Mouse (Mus musculus) heart, embryonic 16.5 days (tissue): ENCODE results near the gene Tomm40. TPM values are rescaled to one million over a fixed set of nuclear protein-coding genes. Genes with fewer than 3 reads are reported as not detected.
A peak's percentile ranks its signal among the peaks of the same experiment; 100 is the strongest.

Experiments
- ATAC-seq: fragments of 200-750 bp; cut with Nextera tagmentation; replicated peaks from 2 replicates; pipeline ENCODE4 v1.8.0; 2017; ENCODE audit warnings: moderate number of reproducible peaks; ENCODE audit not compliant: insufficient read depth, low FRiP score; ENCODE audit errors: extremely low read depth
- H3K27ac ChIP-seq: fragments of 300-500 bp; sonication (generic); 2 replicates; pipeline ENCODE4 v1.5.1; 2014; ENCODE audit warnings: mild to moderate bottlenecking, low read length, control low read depth, moderate library complexity
- H3K27me3 ChIP-seq: fragments of 300-500 bp; sonication (generic); 2 replicates; pipeline ENCODE4 v1.6.1; 2014; ENCODE audit warnings: low read length, mixed read lengths; ENCODE audit not compliant: control insufficient read depth, insufficient read depth
- H3K36me3 ChIP-seq: fragments of 300-500 bp; sonication (generic); 2 replicates; pipeline ENCODE4 v1.6.1; 2014; ENCODE audit not compliant: control insufficient read depth, insufficient read depth
- H3K4me1 ChIP-seq: fragments of 300-500 bp; sonication (generic); 2 replicates; pipeline ENCODE4 v1.6.1; 2014; ENCODE audit warnings: low read length, mixed read lengths; ENCODE audit not compliant: control insufficient read depth, insufficient read depth
- H3K4me2 ChIP-seq: fragments of 300-500 bp; sonication (generic); 2 replicates; pipeline ENCODE4 v1.6.1; 2014; ENCODE audit warnings: low read depth, mild to moderate bottlenecking, control low read depth, low read length
- H3K4me3 ChIP-seq: fragments of 300-500 bp; sonication (generic); 2 replicates; pipeline ENCODE4 v1.5.1; 2014; ENCODE audit warnings: mild to moderate bottlenecking, control low read depth, low read length
- H3K9ac ChIP-seq: fragments of 300-500 bp; sonication (generic); 2 replicates; pipeline ENCODE4 v1.6.1; 2014; ENCODE audit warnings: low read length, control low read depth
- H3K9me3 ChIP-seq: fragments of 300-500 bp; sonication (generic); replicated peaks from 2 replicates; pipeline ENCODE4 v1.6.1; 2016; ENCODE audit warnings: low read length; ENCODE audit not compliant: control insufficient read depth
- WGBS: fragments of 180-500 bp; shearing (Covaris S2); extraction: QIAGEN DNeasy Blood & Tissue Kit; methylation state at CpG from one replicate; pipeline ENCODE4 v1.1.7; 2014; 5-methylcytosine and 5-hydroxymethylcytosine counted together
- polyA plus RNA-seq: library from polyadenylated mRNA; unstranded; fragments of >200 nt; fragmentation: Nextera tagmentation; extraction: Ambion mirVana; gene quantifications from 2 replicates; pipeline ENCODE4 v1.2.1, GENCODE M21; 2015

Gene Tomm40
- polyA plus RNA-seq, 1 experiment from 2014 or later = 146 TPM

GRCm38 (mm10) chr7:19702859-19703555, 12.2 kb downstream of the Tomm40 start:
- H3K36me3 ChIP-seq = peaks cover 24% of the 10 kb centered on the region
- ATAC-seq = no peak
- H3K4me1 ChIP-seq = peaks cover 27% of the 10 kb centered on the region
- no peaks in the 10 kb centered on the region for H3K9me3 ChIP-seq
- H3K9ac ChIP-seq = no peak overlapping the region
- 86% methylated on average over 16 of the region's 16 CpGs for WGBS
- H3K4me3 ChIP-seq = no peak overlapping the region
- no peak overlapping the region for H3K4me2 ChIP-seq
- H3K27me3 ChIP-seq = no peaks in the 10 kb centered on the region
- H3K27ac ChIP-seq = no peak overlapping the region

GRCm38 (mm10) chr7:19701069-19701761, 14.0 kb downstream of the Tomm40 start:
- peak overlapping the region; percentile 31; the same call in 1 of the 2 replicates for H3K4me2 ChIP-seq
- no peak overlapping the region for H3K4me3 ChIP-seq
- H3K9ac ChIP-seq = peak overlapping the region; percentile 57
- peaks cover 30% of the 10 kb centered on the region for H3K4me1 ChIP-seq
- 29% methylated on average over 22 of the region's 22 CpGs for WGBS
- H3K36me3 ChIP-seq = peaks cover 22% of the 10 kb centered on the region
- H3K27ac ChIP-seq = peak overlapping the region; percentile 84
- ATAC-seq = peak; percentile 47
- no peaks in the 10 kb centered on the region for H3K9me3 ChIP-seq
- no peaks in the 10 kb centered on the region for H3K27me3 ChIP-seq

GRCm38 (mm10) chr7:19700299-19701068, 14.8 kb downstream of the Tomm40 start:
- WGBS = 51% methylated on average over 12 of the region's 12 CpGs
- ATAC-seq = no peak
- Histone ChIP-seq H3K9me3 (no peaks in the 10 kb centered on the region), H3K9ac (peak overlapping the region; percentile 57), H3K4me1 (peaks cover 30% of the 10 kb centered on the region), H3K4me3 (no peak overlapping the region), H3K36me3 (peaks cover 20% of the 10 kb centered on the region), H3K4me2 (peak overlapping the region; percentile 31; the same call in 1 of the 2 replicates), H3K27me3 (no peaks in the 10 kb centered on the region), H3K27ac (peak overlapping the region; percentile 84)

- H3K9ac ChIP-seq = no peak overlapping the region
- H3K27me3 ChIP-seq = no peaks in the 10 kb centered on the region
- H3K4me3 ChIP-seq = no peak overlapping the region
- ATAC-seq = no peak
- no peak overlapping the region for H3K4me2 ChIP-seq
- H3K27ac ChIP-seq = peak overlapping the region; percentile 84
- peaks cover 16% of the 10 kb centered on the region for H3K36me3 ChIP-seq
- peaks cover 33% of the 10 kb centered on the region for H3K4me1 ChIP-seq
- 69% methylated on average over 4 of the region's 4 CpGs for WGBS
- H3K9me3 ChIP-seq = no peaks in the 10 kb centered on the region
Measured at GRCm38 (mm10) chr7:19699827-19700148, 15.4 kb downstream of the Tomm40 start.

- Histone ChIP-seq H3K9me3 (no peaks in the 10 kb centered on the region), H3K9ac (peak within 1 kb of the TSS; percentile 71), H3K4me3 (peak within 1 kb of the TSS; percentile 60), H3K27me3 (no peaks in the 10 kb centered on the region), H3K27ac (peak within 1 kb of the TSS; percentile 84), H3K4me1 (peaks cover 36% of the 10 kb centered on the region), H3K4me2 (peak within 1 kb of the TSS; percentile 81), H3K36me3 (peaks cover 14% of the 10 kb centered on the region)
- peak; percentile 68 for ATAC-seq
- 2% methylated on average over 20 of the region's 20 CpGs for whole genome bisulfite sequencing
Measured at GRCm38 (mm10) chr7:19698907-19699826, 16.1 kb downstream of the Tomm40 start, which contains the start of gene Apoe. TSS of gene Apoe (minus strand) at chr7:19699188.

- H3K27me3 ChIP-seq = no peaks in the 10 kb centered on the region
- WGBS = 4% methylated on average over 28 of the region's 28 CpGs
- H3K4me3 ChIP-seq = peak overlapping the region; percentile 60
- peak overlapping the region; percentile 81 for H3K4me2 ChIP-seq
- H3K27ac ChIP-seq = peak overlapping the region; percentile 84
- H3K4me1 ChIP-seq = peaks cover 42% of the 10 kb centered on the region
- peaks cover 14% of the 10 kb centered on the region for H3K36me3 ChIP-seq
- ATAC-seq = no peak
- H3K9ac ChIP-seq = peak overlapping the region; percentile 71
- H3K9me3 ChIP-seq = no peaks in the 10 kb centered on the region
Measured at GRCm38 (mm10) chr7:19697949-19698906, 17.0 kb downstream of the Tomm40 start.

- H3K9me3 ChIP-seq = no peaks in the 10 kb centered on the region
- no peaks in the 10 kb centered on the region for H3K27me3 ChIP-seq
- H3K9ac ChIP-seq = no peak overlapping the region
- no peak for ATAC-seq
- H3K27ac ChIP-seq = no peak overlapping the region
- H3K4me1 ChIP-seq = peaks cover 48% of the 10 kb centered on the region
- H3K4me3 ChIP-seq = no peak overlapping the region
- peaks cover 9% of the 10 kb centered on the region for H3K36me3 ChIP-seq
- WGBS = 89% methylated on average over 34 of the region's 34 CpGs
- H3K4me2 ChIP-seq = no peak overlapping the region
Measured at GRCm38 (mm10) chr7:19696336-19696873, 18.8 kb downstream of the Tomm40 start.
